Mouse (Mus musculus): ENCODE results near the gene Srek1. TPM values are rescaled to one million over a fixed set of nuclear protein-coding genes. Genes with fewer than 3 reads are reported as not detected.
A peak's percentile ranks its signal among the peaks of the same experiment; 100 is the strongest.

The Srek1 gene
- total RNA-seq (2012; rRNA removed) (31.0 and 31.4 TPM in 2 replicates), polyA plus RNA-seq (2012; ENCODE audit: insufficient read depth in 1 of 2, insufficient read length in 2 of 2, low read depth in 1 of 2, low replicate concordance in 2 of 2, missing spikeins in 1 of 2) (10 to 100 TPM in 1 of 2 experiments, not detected in 1; 68.5 TPM)

GRCm38 (mm10) chr13:103774119-103774757 is at the start of gene Srek1:
Srek1 (minus strand) TSS chr13:103774608.
- Histone ChIP-seq H3K79me2 (ENCODE audit: control insufficient read depth, insufficient read depth, low read length, poor library complexity) (peaks cover 38% of the 10 kb centered on the region), H3K9me3 (replicated peaks; ENCODE audit: insufficient read depth, low read length) (no peaks in the 10 kb centered on the region), H3K4me3 (ENCODE audit: control insufficient read depth in 1 of 2, insufficient read depth in 1 of 2, low read depth in 2 of 2, low read length in 2 of 2) (peak within 1 kb of the TSS; percentile 84 to 87), H3K27ac (ENCODE audit: control insufficient read depth, low read depth, low read length) (peak within 1 kb of the TSS; percentile 86), H3K36me3 (ENCODE audit: control insufficient read depth in 1 of 2, insufficient read depth in 2 of 2, low read length in 2 of 2) (peaks cover under 1 to 33% of the 10 kb centered on the region in 2 experiments), H3K27me3 (ENCODE audit: control insufficient read depth in 1 of 2, insufficient read depth in 2 of 2, low read length in 2 of 2) (no peaks in the 10 kb centered on the region), H3K4me1 (ENCODE audit: control insufficient read depth in 1 of 2, insufficient read depth in 2 of 2, low read length in 2 of 2) (peaks cover 5 to 13% of the 10 kb centered on the region in 2 experiments), H3K9ac (ENCODE audit: control insufficient read depth, low read depth, low read length, poor library complexity, severe bottlenecking) (peak within 1 kb of the TSS; percentile 88)
- peak; percentile 91 for TF ChIP-seq NELFE (IDR thresholded peaks at IDR 0.05; ENCODE audit: low read depth, low read length)
- no peak; the same call in 1 of the 2 replicates for TF ChIP-seq MYB (IDR thresholded peaks at IDR 0.05; ENCODE audit: low read depth, low read length)
- TF ChIP-seq ELF1 (IDR thresholded peaks at IDR 0.05; ENCODE audit: low read depth, low read length) = peak; percentile 81
- TF ChIP-seq MYC (IDR thresholded peaks at IDR 0.05; ENCODE audit: low read depth, low read length) = peak; percentile 28; the same call in 1 of the 2 replicates
- peak in 1 of 2 experiments; percentile 46; a peak in 1 of 4 replicates for TF ChIP-seq EP300 (IDR thresholded peaks at IDR 0.05; ENCODE audit: low read depth in 1 of 2, low read length in 2 of 2)
- TF ChIP-seq USF2 (IDR thresholded peaks at IDR 0.05; ENCODE audit: borderline replicate concordance in 1 of 2, insufficient read depth in 1 of 2, low read depth in 1 of 2, low read length in 2 of 2) = peak; percentile 57 to 93; a peak in 3 of 4 replicates
- no peak for TF ChIP-seq CHD2 (IDR thresholded peaks at IDR 0.05; ENCODE audit: low read length)
- no peak for TF ChIP-seq CHD1 (IDR thresholded peaks at IDR 0.05; ENCODE audit: low read depth, low read length)
- peak; percentile 12; the same call in 1 of the 2 replicates for TF ChIP-seq SMC3 (IDR thresholded peaks at IDR 0.05; ENCODE audit: low read depth, low read length)
- TF ChIP-seq CTCF (IDR thresholded peaks at IDR 0.05 in 2 of 3, conservative IDR thresholded peaks at IDR 0.05 in 1 of 3; ENCODE audit: control insufficient read depth in 1 of 3, insufficient read depth in 1 of 3, low read depth in 2 of 3, low read length in 3 of 3, poor library complexity in 1 of 3, severe bottlenecking in 1 of 3) = 0 out of 6 replicates have a peak, but pooled peaks of 1 of the 3 experiments have one; percentile 0
- peak; percentile 74 for TF ChIP-seq MXI1 (IDR thresholded peaks at IDR 0.05; ENCODE audit: low read depth, low read length)
- TF ChIP-seq HCFC1 (IDR thresholded peaks at IDR 0.05; ENCODE audit: low read depth, low read length) = peak; percentile 82
- no peak for TF ChIP-seq TAL1 (IDR thresholded peaks at IDR 0.05; ENCODE audit: low read length)
- peak; percentile 93 for TF ChIP-seq BHLHE40 (IDR thresholded peaks at IDR 0.05; ENCODE audit: borderline replicate concordance, low read depth, low read length)
- no peak for TF ChIP-seq ZNF384 (IDR thresholded peaks at IDR 0.05; ENCODE audit: low read depth, low read length)
- TF ChIP-seq TCF12 (IDR thresholded peaks at IDR 0.05; ENCODE audit: low read depth, low read length) = 0 out of 2 replicates have a peak, but pooled peaks have one; percentile 22
- no peak; the same call in 1 of the 2 replicates for TF ChIP-seq KAT2A (conservative IDR thresholded peaks at IDR 0.05; ENCODE audit: low read depth, low read length)
- TF ChIP-seq NRF1 (IDR thresholded peaks at IDR 0.05; ENCODE audit: insufficient read depth, low read depth, low read length, poor library complexity, severe bottlenecking) = peak; percentile 83
- TF ChIP-seq MAX (IDR thresholded peaks at IDR 0.05; ENCODE audit: low read length) = peak; percentile 89
- peak; percentile 75; the same call in 1 of the 2 replicates for TF ChIP-seq MAZ (IDR thresholded peaks at IDR 0.05; ENCODE audit: low read depth, low read length)
- peak; percentile 87 for TF ChIP-seq POLR2AphosphoS2 (IDR thresholded peaks at IDR 0.05; ENCODE audit: low read length)
- peak; percentile 80 for TF ChIP-seq SIN3A (IDR thresholded peaks at IDR 0.05; ENCODE audit: low read length)
- peak; percentile 43; the same call in 1 of the 2 replicates for TF ChIP-seq RCOR1 (IDR thresholded peaks at IDR 0.05; ENCODE audit: low read depth, low read length)
- TF ChIP-seq POLR2A (IDR thresholded peaks at IDR 0.05; ENCODE audit: control insufficient read depth in 1 of 2, insufficient read depth in 1 of 2, low read depth in 1 of 2, low read length in 2 of 2, poor library complexity in 1 of 2) = peak; percentile 87 to 91; a peak in 3 of 4 replicates
- peak; percentile 99 for TF ChIP-seq USF1 (IDR thresholded peaks at IDR 0.05; ENCODE audit: low read depth, low read length)
- no peak for TF ChIP-seq TBP (IDR thresholded peaks at IDR 0.05; ENCODE audit: low read depth, low read length)
- TF ChIP-seq E2F4 (IDR thresholded peaks at IDR 0.05; ENCODE audit: borderline replicate concordance, low read depth, low read length) = peak; percentile 31; the same call in 1 of the 2 replicates
- peak; percentile 50; the same call in 1 of the 2 replicates for TF ChIP-seq ZMIZ1 (IDR thresholded peaks at IDR 0.05; ENCODE audit: low read depth, low read length)
- no peak for TF ChIP-seq POLR2AphosphoS5 (IDR thresholded peaks at IDR 0.05; ENCODE audit: borderline replicate concordance, low read depth, low read length)
- TF ChIP-seq MEF2A (IDR thresholded peaks at IDR 0.05; ENCODE audit: extremely low read depth, insufficient replicate concordance, low read depth, low read length, poor library complexity, severe bottlenecking) = peak; percentile 37; the same call in 1 of the 2 replicates
- peak; percentile 95 for DNase-seq (ENCODE audit: low read depth, low spot score)

Data from MEL (cell line).